Mouse (Mus musculus): ENCODE results near the gene Tmem60.

Gene Tmem60

DNA sequence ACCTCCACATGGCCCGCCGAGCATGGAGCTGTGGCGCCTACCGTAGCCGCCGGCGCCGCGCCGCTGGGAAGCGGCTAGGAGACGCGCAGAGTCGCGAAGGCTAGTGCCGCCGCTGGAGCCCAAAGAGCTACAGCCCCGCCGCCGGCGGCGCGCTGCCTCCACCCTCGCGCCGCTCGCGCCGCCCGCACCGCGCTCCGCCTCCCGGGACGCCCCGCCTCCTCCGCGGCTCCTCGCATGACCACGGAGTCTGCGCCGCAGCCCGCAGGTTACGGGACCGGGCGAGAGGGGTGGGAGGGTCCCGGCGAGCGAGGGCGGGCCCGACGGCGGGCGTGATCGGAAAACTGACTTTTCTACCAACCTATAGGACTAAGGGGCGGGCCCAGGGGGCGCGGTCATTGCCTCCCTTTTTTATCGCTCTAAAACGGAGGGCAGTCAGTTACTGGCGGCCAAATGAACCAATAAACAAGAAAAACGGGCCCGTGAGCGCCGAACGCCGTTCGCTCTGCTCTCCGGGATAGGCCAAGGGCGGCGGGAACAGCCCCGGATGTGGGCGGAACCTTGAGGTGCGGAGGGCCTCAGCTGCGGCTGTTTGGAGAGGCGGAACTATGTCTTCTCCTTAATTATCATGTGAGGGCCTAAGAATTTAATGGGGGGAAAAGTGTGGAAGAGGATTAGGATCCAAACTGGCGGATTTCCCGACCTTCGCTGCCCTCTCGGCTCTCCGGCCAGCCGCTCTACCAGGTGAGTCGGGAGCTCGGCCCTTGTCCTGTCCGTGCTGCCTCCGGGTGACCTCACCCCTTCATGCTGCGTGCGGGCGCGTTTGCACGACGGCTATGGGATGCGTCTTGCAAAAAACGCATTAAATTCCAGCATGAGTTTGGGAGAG is at the start of gene Tmem60, which contains the start of gene Phtf2:
Gene Tmem60, plus strand, starts transcription at position 277 of the 886 bp plus-strand sequence.
Gene Phtf2, minus strand, starts transcription at position 210 of the 886 bp plus-strand sequence.
- peak; percentile 97 for DNase-seq (ENCODE audit: low read depth, low spot score)

DNA sequence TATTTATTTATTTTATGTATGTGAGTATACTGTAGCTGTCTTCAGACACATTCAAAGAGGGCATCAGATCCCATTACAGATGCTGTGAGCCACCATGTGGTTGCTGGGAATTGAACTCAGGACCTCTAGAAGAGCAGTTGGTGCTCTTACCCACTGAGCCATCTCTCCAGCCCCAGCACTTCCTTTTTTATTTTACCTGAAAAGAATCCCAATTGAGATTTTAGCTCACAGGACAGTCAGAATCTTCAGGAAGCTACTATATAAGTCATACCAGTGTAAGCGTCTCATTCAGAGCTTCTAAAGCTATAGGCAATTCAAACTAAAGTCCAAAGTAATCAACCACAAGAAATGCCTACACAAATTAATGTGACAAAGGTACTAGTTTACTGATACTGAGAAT is 47.6 kb upstream of the Tmem60 start:
- no peak for DNase-seq (ENCODE audit: low read depth, low spot score)

DNA sequence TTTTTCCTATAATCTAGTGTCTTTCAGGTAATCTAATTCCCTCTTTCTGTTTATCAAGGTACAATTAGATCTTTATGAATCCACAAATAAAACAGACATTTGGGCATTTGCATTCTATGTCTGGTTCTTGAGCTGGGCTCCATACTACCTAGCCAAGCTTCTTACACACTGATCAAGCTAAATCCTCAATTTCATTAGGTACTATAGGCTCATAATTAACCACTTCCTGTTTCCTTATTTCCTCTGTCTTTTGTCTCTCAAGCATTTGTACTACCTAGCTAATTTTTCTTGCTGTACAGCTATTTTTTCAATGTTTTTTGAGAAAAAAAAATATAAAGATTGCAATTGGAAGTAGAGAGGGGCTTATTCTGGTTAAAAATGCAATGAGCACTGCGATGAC is 44.9 kb upstream of the Tmem60 start:
- no peak for DNase-seq (ENCODE audit: low read depth, low spot score)

DNA sequence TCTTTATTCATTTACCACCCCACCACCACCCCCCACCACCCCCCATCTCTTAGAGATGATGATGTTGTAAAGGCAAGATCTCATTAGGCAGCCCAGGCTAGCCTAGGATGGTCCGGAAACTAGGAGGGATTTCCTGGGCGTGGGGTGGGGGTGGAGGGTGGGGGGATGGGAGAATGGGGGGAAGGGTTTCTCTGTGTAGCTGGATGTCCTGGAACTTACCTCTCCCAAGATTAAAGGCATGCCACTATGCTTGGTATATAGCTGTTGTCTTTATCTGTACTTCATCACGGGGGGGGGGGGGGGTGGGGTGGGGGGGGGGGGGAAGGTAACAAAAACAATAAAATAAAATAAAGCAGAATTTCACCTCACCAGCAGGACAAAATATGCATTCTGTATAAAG is 38.6 kb upstream of the Tmem60 start:
- DNase-seq (ENCODE audit: low read depth, low spot score): no peak

DNA sequence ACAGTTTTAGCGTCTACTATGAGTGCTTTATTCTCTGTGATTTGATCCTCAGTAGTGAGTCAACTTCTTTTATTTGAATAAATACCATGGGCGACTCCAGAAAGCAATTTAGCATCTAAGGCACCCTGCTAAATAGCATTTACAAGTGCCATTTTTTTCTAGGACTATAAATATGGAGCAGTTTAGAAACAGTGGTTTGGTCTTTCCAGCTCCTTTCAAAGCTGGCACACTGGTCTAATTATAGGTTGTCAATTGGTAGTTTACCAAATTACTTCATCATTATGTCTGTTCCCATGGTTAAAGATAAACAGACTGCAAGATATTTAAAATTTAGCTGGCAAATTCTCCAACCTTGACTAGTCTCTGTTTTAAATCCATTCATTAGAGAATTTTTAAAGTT is 38.2 kb upstream of the Tmem60 start:
- no peak for DNase-seq (ENCODE audit: low read depth, low spot score)

DNA sequence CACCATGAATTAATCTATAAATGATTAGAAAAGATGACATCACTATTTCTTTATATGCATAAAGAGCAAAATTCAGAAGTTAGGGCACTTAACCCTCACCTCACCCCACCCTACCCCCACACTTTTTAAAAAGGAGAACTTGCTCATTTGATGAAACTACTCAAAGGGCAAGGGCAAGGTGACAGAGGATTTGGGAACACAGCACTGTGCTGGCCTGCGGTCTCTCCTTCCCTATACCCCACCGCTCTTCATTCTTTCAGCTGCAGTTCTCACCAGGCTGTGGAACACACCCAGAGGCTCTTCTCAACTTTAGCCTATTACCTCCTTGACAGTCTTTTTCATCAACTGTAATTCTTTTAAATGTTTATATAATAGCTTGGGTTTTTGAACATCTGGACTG is 35.0 kb upstream of the Tmem60 start:
- no peak for DNase-seq (ENCODE audit: low read depth, low spot score)

DNA sequence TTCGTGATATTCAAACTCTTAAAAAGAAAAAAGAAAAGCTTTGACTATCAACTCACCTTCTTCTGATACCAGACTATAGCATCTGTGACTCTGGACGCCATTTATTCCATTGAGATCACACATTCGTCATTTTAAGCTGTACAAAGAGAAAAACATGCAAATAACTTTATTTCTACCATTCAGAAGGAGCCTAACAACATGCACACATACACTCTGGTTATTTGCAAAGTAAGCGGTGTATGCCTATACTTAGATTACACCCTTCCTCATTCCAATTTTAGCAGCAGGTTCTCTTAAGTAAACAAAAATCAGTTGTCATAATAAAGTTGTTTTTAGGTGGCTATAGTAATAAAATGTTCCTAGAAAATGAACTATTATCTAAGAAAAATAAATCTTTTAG is 26.9 kb upstream of the Tmem60 start:
- DNase-seq (ENCODE audit: low read depth, low spot score): no peak

DNA sequence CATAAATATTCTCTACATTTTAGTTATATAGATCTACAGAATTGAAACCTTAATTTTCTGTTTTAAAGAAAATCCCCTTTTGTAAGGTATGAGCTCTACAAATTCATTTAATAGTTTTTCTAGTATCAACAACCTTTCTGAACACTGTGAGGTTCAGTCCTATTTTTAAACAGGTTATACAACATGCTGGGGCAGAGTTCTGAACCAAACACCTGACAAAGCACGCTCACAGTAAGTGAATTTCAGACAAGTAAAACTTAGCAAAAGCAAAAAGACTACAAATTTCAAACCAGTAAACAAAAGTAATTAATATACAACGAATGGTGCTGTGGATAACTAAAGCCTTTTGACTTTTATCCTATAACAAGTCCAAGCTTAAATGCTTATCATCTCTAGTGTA is 23.6 kb upstream of the Tmem60 start:
- peak; percentile 51 for DNase-seq (ENCODE audit: low read depth, low spot score)

DNA sequence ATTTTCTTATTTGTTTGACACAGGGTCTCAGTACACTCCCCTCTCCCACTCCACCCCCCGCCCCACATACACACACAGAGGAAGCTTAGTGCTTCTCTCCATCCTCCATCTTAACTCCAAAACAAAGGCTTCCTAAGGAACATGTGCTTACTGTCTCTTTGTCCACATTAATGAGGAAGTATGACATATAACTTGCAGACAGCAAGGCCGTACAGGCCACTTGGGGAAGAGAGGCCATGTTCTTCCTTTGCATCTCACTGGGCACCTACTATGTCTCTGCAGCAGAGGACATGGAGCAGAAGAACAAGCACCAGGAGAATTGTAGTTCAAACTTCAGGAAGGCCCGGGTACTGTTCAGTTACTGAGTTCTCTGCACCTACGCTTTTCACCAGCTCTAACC is 21.4 kb upstream of the Tmem60 start:
- DNase-seq (ENCODE audit: low read depth, low spot score): no peak

DNA sequence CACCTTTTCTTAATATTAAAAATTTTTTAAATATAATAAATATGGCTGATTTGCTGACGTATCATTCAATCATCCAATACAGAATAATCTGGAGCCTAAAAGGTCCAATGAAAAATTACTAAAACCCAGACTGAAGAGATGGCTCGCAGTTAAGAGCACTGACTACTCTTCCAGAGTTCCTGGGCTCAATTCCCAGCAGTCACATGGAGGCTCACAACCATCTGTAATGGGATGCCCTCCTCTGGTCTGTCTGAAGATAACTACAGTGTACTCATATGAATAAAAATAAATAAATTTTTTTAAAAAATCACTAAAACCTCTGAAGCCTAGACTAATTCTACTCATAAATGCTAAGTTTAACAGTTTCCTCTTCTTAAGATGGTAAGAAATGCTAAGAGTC is 20.1 kb upstream of the Tmem60 start:
- DNase-seq (ENCODE audit: low read depth, low spot score): no peak

DNA sequence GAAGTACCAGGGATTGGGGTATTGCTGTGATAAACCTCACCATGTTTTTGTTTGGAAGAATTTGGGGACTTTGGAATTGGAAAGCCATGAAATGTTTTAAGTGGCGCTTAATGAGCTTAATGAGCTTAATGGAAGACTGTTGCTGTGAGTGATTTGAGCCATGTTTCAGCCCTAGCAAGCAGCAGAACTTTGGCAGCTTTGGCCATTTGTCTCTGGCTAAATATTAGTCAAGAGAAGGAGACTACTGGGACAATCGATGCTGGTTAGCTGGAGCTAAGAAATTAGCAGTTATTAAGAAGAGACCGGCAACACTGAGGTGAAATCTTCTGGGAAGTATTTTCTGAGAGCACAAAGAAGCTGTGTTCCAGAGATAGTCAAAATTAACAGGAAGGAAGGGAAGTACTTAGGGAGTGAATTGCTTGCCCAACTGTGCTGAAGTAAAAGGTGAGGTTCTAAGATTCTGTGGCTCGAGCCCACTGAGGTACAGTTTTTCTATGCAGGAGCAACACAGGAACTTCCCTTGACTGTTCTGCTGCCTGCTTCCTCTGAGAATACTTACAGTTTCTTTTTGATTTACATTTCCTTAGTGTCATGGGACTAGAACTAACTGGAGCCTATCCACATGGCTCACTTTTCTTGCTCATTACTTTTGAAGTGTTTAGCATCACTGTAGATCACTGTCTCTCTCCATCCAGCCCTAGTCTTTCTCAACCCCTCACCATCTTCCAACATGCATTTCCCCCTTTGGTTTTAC is 17.6 kb upstream of the Tmem60 start:
- no peak for DNase-seq (ENCODE audit: low read depth, low spot score)

DNA sequence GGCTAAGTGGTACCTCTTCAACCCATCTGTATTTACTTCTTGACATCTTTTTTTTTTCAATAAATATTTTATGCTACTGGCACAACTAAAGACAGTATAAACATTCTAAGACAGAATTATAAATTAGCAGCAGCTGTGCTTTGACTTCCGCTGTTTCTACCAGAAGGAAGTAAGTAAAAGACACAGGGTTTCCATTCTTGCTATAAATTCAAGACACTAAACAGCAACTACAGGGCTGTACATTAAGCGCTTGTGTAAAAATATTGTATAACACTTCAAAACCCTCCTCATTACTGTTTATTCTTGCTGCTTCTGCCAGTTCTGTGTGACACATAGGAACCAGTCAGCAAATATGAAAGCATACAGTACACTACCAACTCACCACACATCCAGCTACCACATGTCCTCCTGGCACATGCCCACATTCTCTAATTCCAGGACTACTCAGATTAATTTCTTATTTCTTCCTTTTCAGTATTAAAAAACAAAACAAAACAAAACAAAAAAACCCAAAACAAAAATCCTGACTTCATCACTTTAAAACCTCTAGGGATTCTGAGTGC is 16.7 kb upstream of the Tmem60 start:
- DNase-seq (ENCODE audit: low read depth, low spot score): no peak

DNA sequence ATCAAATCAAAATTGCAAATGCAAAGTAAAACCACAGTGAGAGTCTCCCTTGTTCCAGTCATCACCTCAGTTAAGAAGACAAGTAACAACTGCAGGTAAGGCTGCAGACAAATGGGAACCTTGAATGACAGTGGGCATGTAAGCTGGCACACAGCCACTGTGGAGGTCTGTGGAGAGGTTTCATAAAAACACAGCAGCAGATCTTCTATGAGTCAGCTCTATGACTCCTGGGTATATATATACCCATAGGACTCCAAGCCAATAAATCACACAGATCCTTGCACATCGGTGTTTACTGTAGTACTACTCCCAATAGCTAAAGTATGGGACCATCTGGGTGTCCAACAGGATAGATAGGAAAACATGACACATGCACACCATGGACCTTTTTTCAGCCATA is 8.8 kb upstream of the Tmem60 start:
- DNase-seq (ENCODE audit: low read depth, low spot score): no peak

DNA sequence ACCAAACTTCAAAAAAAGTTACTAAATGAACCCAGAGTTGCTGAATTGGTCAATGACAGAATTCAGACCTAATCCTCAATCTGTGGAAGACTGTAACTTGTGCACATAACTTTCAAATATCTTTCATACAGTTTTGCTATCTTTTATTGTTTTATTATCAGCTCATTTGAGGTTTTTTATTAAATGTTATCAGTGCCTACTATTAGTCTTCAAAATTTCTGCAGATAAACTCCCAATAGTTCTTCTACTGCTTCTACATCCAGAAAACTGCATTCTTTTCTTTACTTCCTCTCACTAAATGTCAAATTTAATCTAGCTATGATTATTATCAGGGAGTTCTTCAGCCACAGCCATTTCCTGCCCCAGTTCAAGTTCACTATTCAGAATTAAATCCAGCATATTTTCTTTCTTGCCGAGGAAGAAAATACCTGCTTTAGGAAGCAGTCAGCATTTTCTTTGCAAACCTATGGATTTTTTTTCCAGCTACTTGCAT is 5.0 kb upstream of the Tmem60 start:
- DNase-seq (ENCODE audit: low read depth, low spot score): no peak

DNA sequence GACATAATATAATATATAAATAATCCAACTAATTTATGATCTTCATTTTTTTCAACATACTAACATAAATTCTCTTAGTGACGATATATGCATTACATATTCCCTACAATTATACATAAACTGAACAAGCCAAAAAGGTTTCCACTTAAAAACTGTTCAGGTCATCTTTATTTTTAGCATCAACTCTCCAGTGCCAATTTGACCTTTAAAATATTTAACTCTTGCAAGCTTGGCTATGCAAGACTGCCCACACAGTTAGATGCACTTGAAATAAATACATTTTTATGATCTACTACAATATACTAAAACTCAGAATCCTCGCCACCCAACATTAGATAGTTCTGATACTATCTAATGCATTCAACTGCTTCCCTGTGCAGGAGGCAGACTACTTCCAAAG is 1.6 kb upstream of the Tmem60 start:
- peak; percentile 51 for DNase-seq (ENCODE audit: low read depth, low spot score)

DNA sequence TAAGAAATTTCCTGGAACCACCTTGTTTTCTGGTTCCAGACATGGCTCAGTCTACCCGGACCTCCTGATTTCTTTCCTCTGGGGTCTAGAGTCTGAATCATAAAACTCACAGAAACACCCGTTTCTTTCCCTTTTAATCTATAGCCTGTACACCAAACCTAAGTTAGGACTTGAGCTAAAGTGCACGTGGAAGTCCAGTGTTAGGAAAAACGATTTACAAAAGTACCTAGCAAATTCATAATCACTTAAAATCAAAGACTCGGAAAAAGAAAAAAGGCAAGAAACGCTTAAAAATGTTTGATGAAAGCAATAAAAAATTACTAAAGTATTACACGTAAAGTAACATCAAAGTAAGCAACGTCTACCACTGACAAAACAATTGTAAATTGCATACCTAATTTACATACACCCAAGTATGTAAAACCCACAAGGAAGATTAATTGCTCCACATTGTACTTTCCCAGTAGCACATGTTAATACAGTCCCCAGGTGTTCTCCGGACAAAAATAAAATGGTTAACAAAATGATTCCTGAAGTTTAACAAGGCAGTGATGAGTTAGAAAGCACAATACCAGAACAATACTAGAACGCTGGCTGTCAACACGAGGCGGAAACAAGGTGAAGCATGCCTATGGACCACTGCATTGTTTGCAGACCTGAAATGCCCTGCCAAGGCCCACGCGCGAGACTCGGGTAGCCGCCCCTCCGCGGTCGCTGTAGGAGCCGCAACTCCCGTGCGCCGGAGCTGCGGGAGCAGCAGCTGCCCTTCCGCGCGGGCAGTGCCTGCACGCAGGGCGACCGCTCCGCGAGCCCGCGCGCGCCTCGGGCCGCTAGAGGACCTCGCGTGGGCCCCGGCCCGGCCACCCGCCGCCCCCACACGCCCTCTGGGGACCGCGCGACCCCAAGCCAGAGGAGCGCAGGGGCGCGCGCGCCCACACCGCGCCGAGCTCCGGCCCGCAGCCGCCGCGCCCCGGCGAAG is 905 bp upstream of the Tmem60 start:
- peak; percentile 31 for DNase-seq (ENCODE audit: low read depth, low spot score)

DNA sequence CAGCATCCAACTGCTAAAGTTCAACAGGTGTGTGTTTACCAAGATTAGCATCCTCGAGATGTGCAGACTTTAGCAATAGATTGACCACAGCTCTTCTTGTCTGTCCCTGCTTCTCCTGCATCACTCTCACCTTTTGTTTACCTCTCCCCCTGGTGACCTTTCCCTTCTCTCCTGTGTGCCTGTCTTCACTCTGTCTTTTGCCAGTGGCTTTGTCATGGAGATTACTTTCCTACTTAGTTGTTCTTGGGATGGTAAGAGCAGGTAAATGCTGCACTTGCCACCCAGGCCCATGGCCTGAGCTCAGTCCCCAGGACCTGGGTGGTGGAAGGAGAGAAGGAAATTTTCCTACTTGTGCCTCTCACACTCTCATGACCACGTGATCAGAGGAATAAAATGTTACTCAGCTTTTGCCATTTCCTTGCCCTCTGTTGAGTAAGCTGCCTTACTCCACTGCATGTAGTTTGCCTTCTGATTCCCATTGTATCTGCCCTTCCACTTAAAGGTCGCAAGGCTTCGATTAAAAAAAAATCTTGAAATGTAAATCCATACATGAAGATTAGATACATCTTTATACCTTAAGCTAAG is 2.1 kb downstream of the Tmem60 start:
- no peak for DNase-seq (ENCODE audit: low read depth, low spot score)

DNA sequence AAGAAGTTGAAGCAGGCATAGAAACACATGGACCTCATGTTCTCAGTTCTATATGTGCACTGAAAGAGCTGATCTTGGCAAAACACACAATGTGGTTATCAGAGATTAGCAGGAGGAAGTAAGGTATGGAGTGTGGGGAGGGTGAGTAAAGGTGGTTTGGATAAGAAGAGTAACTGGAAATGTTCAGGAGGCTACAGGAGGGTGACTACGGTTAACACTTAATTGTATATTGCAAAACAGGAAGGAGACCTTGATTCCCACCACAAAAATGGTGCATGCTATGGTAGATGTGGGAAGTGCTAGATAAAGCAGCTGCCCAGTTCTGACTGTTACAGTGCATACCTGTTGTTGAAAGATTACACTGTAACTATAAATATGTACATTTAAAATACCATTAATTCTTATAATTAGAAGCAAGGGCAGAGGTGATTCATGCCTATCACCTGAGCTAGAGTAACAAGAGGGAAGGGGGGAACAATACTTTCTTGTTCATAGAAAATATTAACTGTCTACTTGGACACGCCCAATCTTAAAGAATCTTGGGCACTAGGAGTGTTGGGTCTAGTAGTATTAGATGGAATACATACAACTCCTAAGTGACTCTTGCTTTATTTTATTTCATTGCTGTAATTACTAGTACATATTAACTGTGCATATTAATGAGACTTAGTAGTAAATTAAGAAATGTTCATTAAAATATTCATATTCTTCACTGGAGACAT is 15.6 kb downstream of the Tmem60 start:
- DNase-seq (ENCODE audit: low read depth, low spot score): no peak

DNA sequence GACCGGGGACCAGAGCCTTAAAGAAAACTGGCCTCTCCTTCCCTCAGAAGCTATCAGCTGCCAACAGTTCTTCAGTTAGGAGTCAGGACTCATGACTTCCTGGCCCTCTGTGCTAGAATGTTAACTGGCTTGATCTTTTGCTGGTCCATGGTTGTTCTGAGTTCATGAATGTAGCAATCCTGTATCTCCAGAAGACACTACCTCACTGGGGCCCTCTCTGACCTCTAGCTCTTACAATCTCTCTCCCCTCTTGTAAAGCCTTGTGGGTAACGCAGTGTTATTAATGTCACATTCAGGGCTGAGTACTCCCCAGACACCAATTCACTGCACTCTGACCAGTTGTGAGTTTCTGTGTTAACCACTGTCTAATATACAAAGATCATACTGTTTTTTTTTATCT is 22.7 kb downstream of the Tmem60 start:
- no peak for DNase-seq (ENCODE audit: low read depth, low spot score)

DNA sequence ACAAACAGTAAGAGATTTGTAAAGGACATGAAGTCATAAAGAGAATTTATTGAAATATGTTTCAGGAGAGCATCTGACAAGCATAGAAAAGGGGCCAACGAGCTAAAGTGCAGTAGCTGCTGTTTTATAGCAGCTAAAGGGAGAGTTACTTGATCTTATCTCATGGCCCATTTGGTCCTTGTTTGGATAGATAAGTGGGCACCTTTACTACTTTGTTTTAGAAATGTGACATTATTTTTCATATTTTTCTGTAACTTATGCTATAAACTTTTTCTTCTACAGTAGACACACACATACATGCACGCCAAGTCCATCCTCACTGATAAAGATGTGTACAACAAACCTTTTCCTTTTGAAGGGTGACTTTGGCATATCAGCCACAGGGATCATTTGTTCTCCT is 23.4 kb downstream of the Tmem60 start:
- DNase-seq (ENCODE audit: low read depth, low spot score): no peak
